Mouse (Mus musculus): Measurements from ENCODE around the gene Mbtd1.

Mbtd1 gene

GRCm38 (mm10) chr11:93987026-93987425, 101.4 kb downstream of the Mbtd1 start:
- DNase-seq (ENCODE audit: low read depth, low spot score) = no peak

GRCm38 (mm10) chr11:93987625-93988327, 102.1 kb downstream of the Mbtd1 start:
- no peak for DNase-seq (ENCODE audit: low read depth, low spot score)

- no peak for DNase-seq (ENCODE audit: low read depth, low spot score)
Measured at GRCm38 (mm10) chr11:93988328-93989062, 102.8 kb downstream of the Mbtd1 start.

GRCm38 (mm10) chr11:93994531-93994930, 108.9 kb downstream of the Mbtd1 start:
- DNase-seq (ENCODE audit: low read depth, low spot score) = no peak

GRCm38 (mm10) chr11:93995111-93995719, 109.6 kb downstream of the Mbtd1 start:
- DNase-seq (ENCODE audit: low read depth, low spot score) = peak; percentile 77

GRCm38 (mm10) chr11:93995720-93996305, 110.2 kb downstream of the Mbtd1 start, which contains the start of gene Spag9:
TSS of gene Spag9 (plus strand) at chr11:93996091.
- peak; percentile 90 for DNase-seq (ENCODE audit: low read depth, low spot score)
